8 mouse cellular contexts compared by ENCODE assay signal in genomic region chr11:94211651-94212488, GRCm38 (mm10). TPM values are rescaled to one million over a fixed set of nuclear protein-coding genes. Genes with fewer than 3 reads are reported as not detected.
DNase-seq lines count a peak whose midpoint lies in the region; ATAC-seq and TF ChIP-seq lines count a peak whose summit lies in the region.

No protein-coding gene starts in this region.

- TF ChIP-seq CTCF in stomach, postnatal 0 days (IDR thresholded peaks at IDR 0.05; ENCODE audit: low read depth) = peak; percentile 2; the same call in 1 of the 2 replicates

- H3K4me1 ChIP-seq in embryonic facial prominence, embryonic 14.5 days (ENCODE audit: control insufficient read depth, insufficient read depth, low read length) = peaks cover 16% of the 10 kb centered on the region; the same call in 1 of the 2 replicates
- peaks cover 14% of the 10 kb centered on the region for H3K4me1 ChIP-seq in heart, embryonic 10.5 days
- peaks cover 34% of the 10 kb centered on the region for H3K4me1 ChIP-seq in kidney, embryonic 15.5 days
- peaks cover 25% of the 10 kb centered on the region for H3K4me1 ChIP-seq in liver, embryonic 13.5 days (replicated peaks)
- no peaks in the 10 kb centered on the region for H3K4me1 ChIP-seq in stomach, postnatal 0 days (replicated peaks; ENCODE audit: control insufficient read depth, insufficient read depth)

- peaks cover 17% of the 10 kb centered on the region for H3K36me3 ChIP-seq in embryonic facial prominence, embryonic 14.5 days (ENCODE audit: control insufficient read depth, insufficient read depth, low read length)
- peaks cover 14% of the 10 kb centered on the region for H3K36me3 ChIP-seq in heart, embryonic 10.5 days
- H3K36me3 ChIP-seq in kidney, embryonic 15.5 days = peaks cover 21% of the 10 kb centered on the region
- peaks cover 11% of the 10 kb centered on the region for H3K36me3 ChIP-seq in liver, embryonic 13.5 days
- H3K36me3 ChIP-seq in stomach, postnatal 0 days (ENCODE audit: control insufficient read depth, insufficient read depth, low read length) = peaks cover 7% of the 10 kb centered on the region

- peak; percentile 32 for ATAC-seq in embryonic facial prominence, embryonic 14.5 days (ENCODE audit: low read depth)
- ATAC-seq in kidney, embryonic 15.5 days (replicated peaks; ENCODE audit: low FRiP score) = peak; percentile 30
- peak; percentile 42 for ATAC-seq in liver, embryonic 13.5 days (ENCODE audit: low read depth)
- ATAC-seq in stomach, postnatal 0 days (ENCODE audit: low FRiP score, low TSS enrichment) = peak; percentile 1; the same call in 1 of the 2 replicates

- 2% methylated on average over 11 of the region's 61 CpGs for WGBS in embryonic facial prominence, embryonic 14.5 days
- WGBS in heart, embryonic 10.5 days = 1% methylated on average over 59 of the region's 61 CpGs
- under 1% methylated on average over 41 of the region's 61 CpGs for whole genome bisulfite sequencing in kidney, embryonic 15.5 days
- 1% methylated on average over 51 of the region's 61 CpGs for WGBS in liver, embryonic 13.5 days (ENCODE audit: insufficient replicate concordance)
- 2% methylated on average over 30 of the region's 61 CpGs for WGBS in stomach, postnatal 0 days

- no peak for TF ChIP-seq EP300 in stomach, postnatal 0 days (optimal IDR thresholded peaks at IDR 0.05)

- H3K4me3 ChIP-seq in embryonic facial prominence, embryonic 14.5 days (ENCODE audit: low read depth, low read length) = peak overlapping the region; percentile 98
- H3K4me3 ChIP-seq in heart, embryonic 10.5 days = peak overlapping the region; percentile 97
- H3K4me3 ChIP-seq in kidney, embryonic 15.5 days (replicated peaks) = peak overlapping the region; percentile 96
- peak overlapping the region; percentile 95 for H3K4me3 ChIP-seq in liver, embryonic 13.5 days (replicated peaks)
- H3K4me3 ChIP-seq in stomach, postnatal 0 days (ENCODE audit: low read depth, low read length) = peak overlapping the region; percentile 97

- peak overlapping the region; percentile 95 for H3K9ac ChIP-seq in embryonic facial prominence, embryonic 14.5 days (ENCODE audit: low read depth, low read length)
- H3K9ac ChIP-seq in kidney, embryonic 15.5 days = peak overlapping the region; percentile 98
- H3K9ac ChIP-seq in liver, embryonic 13.5 days = peak overlapping the region; percentile 98
- peak overlapping the region; percentile 98 for H3K9ac ChIP-seq in stomach, postnatal 0 days (ENCODE audit: low read length)

- H3K4me2 ChIP-seq in embryonic facial prominence, embryonic 14.5 days (ENCODE audit: low read depth, low read length) = peak overlapping the region; percentile 78
- peak overlapping the region; percentile 67 for H3K4me2 ChIP-seq in kidney, embryonic 15.5 days
- peak overlapping the region; percentile 96 for H3K4me2 ChIP-seq in liver, embryonic 13.5 days
- H3K4me2 ChIP-seq in stomach, postnatal 0 days (replicated peaks; ENCODE audit: low read depth) = peak overlapping the region; percentile 51

- no peaks in the 10 kb centered on the region for H3K27me3 ChIP-seq in embryonic facial prominence, embryonic 14.5 days (replicated peaks; ENCODE audit: control insufficient read depth, insufficient read depth, low read length)
- no peaks in the 10 kb centered on the region for H3K27me3 ChIP-seq in heart, embryonic 10.5 days (ENCODE audit: insufficient read depth, poor library complexity, severe bottlenecking)
- no peaks in the 10 kb centered on the region for H3K27me3 ChIP-seq in kidney, embryonic 15.5 days
- H3K27me3 ChIP-seq in liver, embryonic 13.5 days = no peaks in the 10 kb centered on the region
- H3K27me3 ChIP-seq in stomach, postnatal 0 days (ENCODE audit: control insufficient read depth, insufficient read depth, low read length) = no peaks in the 10 kb centered on the region

- H3K9me3 ChIP-seq in embryonic facial prominence, embryonic 14.5 days (ENCODE audit: control insufficient read depth, low read length) = no peaks in the 10 kb centered on the region
- no peaks in the 10 kb centered on the region for H3K9me3 ChIP-seq in heart, embryonic 10.5 days
- H3K9me3 ChIP-seq in kidney, embryonic 15.5 days (replicated peaks) = no peaks in the 10 kb centered on the region
- no peaks in the 10 kb centered on the region for H3K9me3 ChIP-seq in liver, embryonic 13.5 days (replicated peaks)
- no peaks in the 10 kb centered on the region for H3K9me3 ChIP-seq in stomach, postnatal 0 days (ENCODE audit: control insufficient read depth, low read length)

- DNase-seq in retina, embryonic 14.5 days (ENCODE audit: low spot score) = peak; percentile 53
- no peak for DNase-seq in retina, postnatal 1 day
- peak; percentile 74 for DNase-seq in embryonic facial prominence, embryonic 14.5 days (ENCODE audit: low spot score)
- peak; percentile 89 for DNase-seq in heart, embryonic 10.5 days (ENCODE audit: low spot score)
- DNase-seq in liver, embryonic 13.5 days = peak; percentile 59
- DNase-seq in natural killer cell, adult 2 months (ENCODE audit: low spot score in 2 of 2) = peak; percentile 24 to 26
- peak; percentile 80 for DNase-seq in stomach, postnatal 0 days (ENCODE audit: low spot score)

- H3K27ac ChIP-seq in embryonic facial prominence, embryonic 14.5 days (replicated peaks; ENCODE audit: low read depth, low read length) = peak overlapping the region; percentile 97
- H3K27ac ChIP-seq in heart, embryonic 10.5 days = peak overlapping the region; percentile 99
- peak overlapping the region; percentile 99 for H3K27ac ChIP-seq in kidney, embryonic 15.5 days
- H3K27ac ChIP-seq in liver, embryonic 13.5 days = peak overlapping the region; percentile 94
- H3K27ac ChIP-seq in stomach, postnatal 0 days (replicated peaks) = peak overlapping the region; percentile 98

RNA-seq across cellular contexts. Expression of gene Tob1, which starts 0.6 kb away (rescaled TPM):
- polyA plus RNA-seq in embryonic facial prominence, embryonic 14.5 days (2014; fragmentation: Nextera tagmentation; extraction: Ambion mirVana) = 33.8 and 40.3 TPM in 2 replicates
- 18.5 and 21.7 TPM in 2 replicates for polyA plus RNA-seq in heart, embryonic 10.5 days (2016; fragmentation: Nextera tagmentation; extraction: Ambion mirVana)
- polyA plus RNA-seq in kidney, embryonic 15.5 days (2015; fragmentation: Nextera tagmentation; extraction: Ambion mirVana) = 36.6 and 40.8 TPM in 2 replicates
- polyA plus RNA-seq in liver, embryonic 13.5 days (2015; fragmentation: Nextera tagmentation; extraction: Ambion mirVana) = 9.5 and 12.4 TPM in 2 replicates
- polyA plus RNA-seq in stomach, postnatal 0 days (2015; fragmentation: Nextera tagmentation; extraction: Ambion mirVana) = 71.1 and 74.1 TPM in 2 replicates

RNA-seq across cellular contexts. Expression of gene Wfikkn2, which starts 33.9 kb away (rescaled TPM):
- polyA plus RNA-seq in embryonic facial prominence, embryonic 14.5 days (2014; fragmentation: Nextera tagmentation; extraction: Ambion mirVana) = 5.9 and 7.8 TPM in 2 replicates
- polyA plus RNA-seq in heart, embryonic 10.5 days (2016; fragmentation: Nextera tagmentation; extraction: Ambion mirVana) = 0.59 and 1.7 TPM in 2 replicates
- polyA plus RNA-seq in kidney, embryonic 15.5 days (2015; fragmentation: Nextera tagmentation; extraction: Ambion mirVana) = 2.4 and 3.4 TPM in 2 replicates
- 0.22 and 0.23 TPM in 2 replicates for polyA plus RNA-seq in liver, embryonic 13.5 days (2015; fragmentation: Nextera tagmentation; extraction: Ambion mirVana)
- polyA plus RNA-seq in stomach, postnatal 0 days (2015; fragmentation: Nextera tagmentation; extraction: Ambion mirVana) = 1.4 and 1.9 TPM in 2 replicates
